Mouse (Mus musculus): ENCODE measurements at regions not wholly inside any gene's neighbourhood (a gene's known extent, or its start where the extent isn't known, plus 50 kb on each side); places are given as distances from the start of the nearest gene placed in this dataset.

- TF ChIP-seq ZC3H11A (IDR thresholded peaks at IDR 0.05; ENCODE audit: borderline replicate concordance, low read depth, low read length) (no peak), ZNF384 (IDR thresholded peaks at IDR 0.05; ENCODE audit: low read depth, low read length) (no peak), MAFK (IDR thresholded peaks at IDR 0.05; ENCODE audit: insufficient read depth, low read depth, low read length) (no peak), HCFC1 (IDR thresholded peaks at IDR 0.05; ENCODE audit: borderline replicate concordance, insufficient read depth, low read length) (no peak), CHD2 (IDR thresholded peaks at IDR 0.05; ENCODE audit: low read depth, low read length) (no peak)
- no peak overlapping the region for H3K9ac ChIP-seq (ENCODE audit: insufficient read depth, low read depth, low read length, poor library complexity, severe bottlenecking)
- H3K27ac ChIP-seq (ENCODE audit: insufficient read depth, low read depth, low read length, poor library complexity, severe bottlenecking): no peak overlapping the region
- no peaks in the 10 kb centered on the region for H3K4me1 ChIP-seq (ENCODE audit: control insufficient read depth in 2 of 2, insufficient read depth in 2 of 2, low read length in 2 of 2, poor library complexity in 1 of 2)
- H3K9me3 ChIP-seq (ENCODE audit: control insufficient read depth, insufficient read depth, low read depth, low read length): no peaks in the 10 kb centered on the region
- no peaks in the 10 kb centered on the region for H3K36me3 ChIP-seq (ENCODE audit: control insufficient read depth, insufficient read depth, low read length, poor library complexity, severe bottlenecking)
- no peak for DNase-seq (ENCODE audit: low read depth, low spot score)
- in situ Hi-C loops (cut with MboI; ENCODE audit: low sequenced_read_pairs in 2 of 2, unreplicated experiment in 2 of 2): no loop called here
- H3K4me3 ChIP-seq (ENCODE audit: insufficient read depth in 1 of 2, low read depth in 1 of 2, low read length in 2 of 2, poor library complexity in 1 of 2, severe bottlenecking in 1 of 2): no peak overlapping the region
Observed at GRCm38 (mm10) chr5:43037592-43037991, 195.4 kb upstream of the Cpeb2 start.

- in situ Hi-C loops (cut with MboI; ENCODE audit: low sequenced_read_pairs in 2 of 2, unreplicated experiment in 2 of 2): no loop called here
- TF ChIP-seq ZNF384 (IDR thresholded peaks at IDR 0.05; ENCODE audit: low read depth, low read length) (no peak), MAFK (IDR thresholded peaks at IDR 0.05; ENCODE audit: insufficient read depth, low read depth, low read length) (no peak), ZC3H11A (IDR thresholded peaks at IDR 0.05; ENCODE audit: borderline replicate concordance, low read depth, low read length) (no peak)
- no peak for DNase-seq (ENCODE audit: low read depth, low spot score)
- Histone ChIP-seq H3K27ac (ENCODE audit: insufficient read depth, low read depth, low read length, poor library complexity, severe bottlenecking) (no peak overlapping the region), H3K4me1 (ENCODE audit: control insufficient read depth in 2 of 2, insufficient read depth in 2 of 2, low read length in 2 of 2, poor library complexity in 1 of 2) (no peaks in the 10 kb centered on the region), H3K9me3 (ENCODE audit: control insufficient read depth, insufficient read depth, low read depth, low read length) (no peaks in the 10 kb centered on the region), H3K9ac (ENCODE audit: insufficient read depth, low read depth, low read length, poor library complexity, severe bottlenecking) (no peak overlapping the region), H3K4me3 (ENCODE audit: insufficient read depth in 1 of 2, low read depth in 1 of 2, low read length in 2 of 2, poor library complexity in 1 of 2, severe bottlenecking in 1 of 2) (no peak overlapping the region), H3K36me3 (ENCODE audit: control insufficient read depth, insufficient read depth, low read length, poor library complexity, severe bottlenecking) (no peaks in the 10 kb centered on the region)
Observed at GRCm38 (mm10) chr5:43039525-43039924, 193.4 kb upstream of the Cpeb2 start.

- TF ChIP-seq CHD2 (IDR thresholded peaks at IDR 0.05; ENCODE audit: low read depth, low read length) (no peak), MAFK (IDR thresholded peaks at IDR 0.05; ENCODE audit: insufficient read depth, low read depth, low read length) (no peak)
- Histone ChIP-seq H3K9me3 (ENCODE audit: control insufficient read depth, insufficient read depth, low read depth, low read length) (no peaks in the 10 kb centered on the region), H3K36me3 (ENCODE audit: control insufficient read depth, insufficient read depth, low read length, poor library complexity, severe bottlenecking) (no peaks in the 10 kb centered on the region), H3K9ac (ENCODE audit: insufficient read depth, low read depth, low read length, poor library complexity, severe bottlenecking) (no peak overlapping the region), H3K4me3 (ENCODE audit: insufficient read depth in 1 of 2, low read depth in 1 of 2, low read length in 2 of 2, poor library complexity in 1 of 2, severe bottlenecking in 1 of 2) (no peak overlapping the region), H3K4me1 (ENCODE audit: control insufficient read depth in 2 of 2, insufficient read depth in 2 of 2, low read length in 2 of 2, poor library complexity in 1 of 2) (no peaks in the 10 kb centered on the region), H3K27ac (ENCODE audit: insufficient read depth, low read depth, low read length, poor library complexity, severe bottlenecking) (no peak overlapping the region)
- DNase-seq (ENCODE audit: low read depth, low spot score): no peak
- in situ Hi-C loops (cut with MboI; ENCODE audit: low sequenced_read_pairs in 2 of 2, unreplicated experiment in 2 of 2): no loop called here
Observed at GRCm38 (mm10) chr5:43042585-43042984, 190.4 kb upstream of the Cpeb2 start.

- no peak for DNase-seq (ENCODE audit: low read depth, low spot score)
- no peak overlapping the region for H3K27ac ChIP-seq (ENCODE audit: insufficient read depth, low read depth, low read length, poor library complexity, severe bottlenecking)
- no peaks in the 10 kb centered on the region for H3K36me3 ChIP-seq (ENCODE audit: control insufficient read depth, insufficient read depth, low read length, poor library complexity, severe bottlenecking)
- TF ChIP-seq ZC3H11A (IDR thresholded peaks at IDR 0.05; ENCODE audit: borderline replicate concordance, low read depth, low read length) (no peak), ZNF384 (IDR thresholded peaks at IDR 0.05; ENCODE audit: low read depth, low read length) (no peak), CHD2 (IDR thresholded peaks at IDR 0.05; ENCODE audit: low read depth, low read length) (no peak), HCFC1 (IDR thresholded peaks at IDR 0.05; ENCODE audit: borderline replicate concordance, insufficient read depth, low read length) (no peak), MAFK (IDR thresholded peaks at IDR 0.05; ENCODE audit: insufficient read depth, low read depth, low read length) (no peak)
- no peak overlapping the region for H3K4me3 ChIP-seq (ENCODE audit: insufficient read depth in 1 of 2, low read depth in 1 of 2, low read length in 2 of 2, poor library complexity in 1 of 2, severe bottlenecking in 1 of 2)
- H3K4me1 ChIP-seq (ENCODE audit: control insufficient read depth in 2 of 2, insufficient read depth in 2 of 2, low read length in 2 of 2, poor library complexity in 1 of 2): no peaks in the 10 kb centered on the region
- in situ Hi-C loops (cut with MboI; ENCODE audit: low sequenced_read_pairs in 2 of 2, unreplicated experiment in 2 of 2): no loop called here
- H3K9ac ChIP-seq (ENCODE audit: insufficient read depth, low read depth, low read length, poor library complexity, severe bottlenecking): no peak overlapping the region
- no peaks in the 10 kb centered on the region for H3K9me3 ChIP-seq (ENCODE audit: control insufficient read depth, insufficient read depth, low read depth, low read length)
Observed at GRCm38 (mm10) chr5:43045860-43046259, 187.1 kb upstream of the Cpeb2 start.

DNA sequence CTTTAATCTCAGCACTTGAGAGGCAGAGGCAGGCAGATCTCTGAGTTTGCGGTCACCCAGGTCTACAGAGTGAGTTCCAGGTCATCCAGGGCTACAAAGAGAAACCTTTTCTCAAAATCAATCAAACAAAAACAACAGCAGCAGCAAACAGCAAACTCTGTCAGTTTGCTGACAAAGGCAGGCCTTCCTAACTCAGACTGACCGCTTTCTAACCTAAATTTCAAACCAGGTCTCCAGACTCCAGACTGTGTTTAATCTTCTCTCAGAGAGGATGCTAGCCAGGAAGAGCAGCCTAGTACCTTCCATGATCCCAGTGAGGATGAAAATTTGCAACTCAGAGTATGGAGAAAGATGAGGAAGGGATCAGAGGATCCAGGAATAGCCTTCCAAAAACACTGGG is 185.7 kb upstream of the Cpeb2 start:
- H3K4me3 ChIP-seq (ENCODE audit: insufficient read depth in 1 of 2, low read depth in 1 of 2, low read length in 2 of 2, poor library complexity in 1 of 2, severe bottlenecking in 1 of 2): no peak overlapping the region
- in situ Hi-C loops (cut with MboI; ENCODE audit: low sequenced_read_pairs in 2 of 2, unreplicated experiment in 2 of 2): no loop called here
- H3K27ac ChIP-seq (ENCODE audit: insufficient read depth, low read depth, low read length, poor library complexity, severe bottlenecking): no peak overlapping the region
- no peak overlapping the region for H3K9ac ChIP-seq (ENCODE audit: insufficient read depth, low read depth, low read length, poor library complexity, severe bottlenecking)
- TF ChIP-seq CHD2 (IDR thresholded peaks at IDR 0.05; ENCODE audit: low read depth, low read length) (no peak), MAFK (IDR thresholded peaks at IDR 0.05; ENCODE audit: insufficient read depth, low read depth, low read length) (no peak)
- no peaks in the 10 kb centered on the region for H3K4me1 ChIP-seq (ENCODE audit: control insufficient read depth in 2 of 2, insufficient read depth in 2 of 2, low read length in 2 of 2, poor library complexity in 1 of 2)
- no peaks in the 10 kb centered on the region for H3K9me3 ChIP-seq (ENCODE audit: control insufficient read depth, insufficient read depth, low read depth, low read length)
- no peaks in the 10 kb centered on the region for H3K36me3 ChIP-seq (ENCODE audit: control insufficient read depth, insufficient read depth, low read length, poor library complexity, severe bottlenecking)
- DNase-seq (ENCODE audit: low read depth, low spot score): no peak

Data from ES-E14 (cell line).